Mouse (Mus musculus) embryonic facial prominence, embryonic 12.5 days (tissue): Measurements from ENCODE around the gene Ovgp1. TPM values are rescaled to one million over a fixed set of nuclear protein-coding genes. Genes with fewer than 3 reads are reported as not detected.
A peak's percentile ranks its signal among the peaks of the same experiment; 100 is the strongest.
"Not testable (repeated sequence)": the region's sequence is repeated elsewhere in the genome, so short reads cannot be mapped to it uniquely, and the experiment has no call there.

Source experiments
- ATAC-seq: fragments of 200-750 bp; cut with Nextera tagmentation; 2 replicates; pipeline ENCODE4 v1.8.0; 2017; ENCODE audit not compliant: insufficient number of reproducible peaks, insufficient read depth, low FRiP score, low TSS enrichment
- H3K27ac ChIP-seq: fragments of 300-500 bp; sonication (generic); 2 replicates; pipeline ENCODE4 v1.5.1; 2016; ENCODE audit warnings: mild to moderate bottlenecking
- H3K27me3 ChIP-seq: fragments of 300-500 bp; sonication (generic); 2 replicates; pipeline ENCODE4 v1.6.1; 2016; ENCODE audit warnings: mild to moderate bottlenecking, moderate library complexity
- H3K36me3 ChIP-seq: fragments of 300-500 bp; sonication (generic); 2 replicates; pipeline ENCODE4 v1.6.1; 2016; ENCODE audit warnings: mild to moderate bottlenecking
- H3K4me1 ChIP-seq: fragments of 300-500 bp; sonication (generic); 2 replicates; pipeline ENCODE4 v1.6.1; 2016
- H3K4me2 ChIP-seq: fragments of 300-500 bp; sonication (generic); replicated peaks from 2 replicates; pipeline ENCODE4 v1.6.1; 2016; ENCODE audit warnings: mild to moderate bottlenecking, moderate library complexity
- H3K4me3 ChIP-seq: fragments of 300-500 bp; sonication (generic); 2 replicates; pipeline ENCODE4 v1.5.1; 2016; ENCODE audit warnings: mild to moderate bottlenecking
- H3K9ac ChIP-seq: fragments of 300-500 bp; sonication (generic); 2 replicates; pipeline ENCODE4 v1.6.1; 2016; ENCODE audit warnings: mild to moderate bottlenecking, moderate library complexity
- H3K9me3 ChIP-seq: fragments of 300-500 bp; sonication (generic); 2 replicates; pipeline ENCODE4 v1.6.1; 2016; ENCODE audit warnings: mild to moderate bottlenecking, moderate library complexity
- WGBS: fragments of 180-500 bp; shearing (Covaris S2); methylation state at CpG from one replicate; pipeline ENCODE4 v1.1.7; 2016; 5-methylcytosine and 5-hydroxymethylcytosine counted together
- polyA plus RNA-seq: library from polyadenylated mRNA; unstranded; fragments of >200 nt; fragmentation: Nextera tagmentation; extraction: Ambion mirVana; gene quantifications from 2 replicates; pipeline ENCODE4 v1.2.1, GENCODE M21; 2016

Ovgp1 gene
- polyA plus RNA-seq, 1 experiment from 2014 or later, result 1.6 TPM

- no peaks in the 10 kb centered on the region for H3K27me3 ChIP-seq
- H3K9ac ChIP-seq, result no peak overlapping the region; the same call in 1 of the 2 replicates
- H3K4me3 ChIP-seq, result no peak overlapping the region
- no peak for ATAC-seq
- no peak overlapping the region for H3K27ac ChIP-seq
- H3K4me1 ChIP-seq, result peaks cover 23% of the 10 kb centered on the region
- peaks cover 24% of the 10 kb centered on the region for H3K36me3 ChIP-seq
- H3K9me3 ChIP-seq, result no peaks in the 10 kb centered on the region
- WGBS, result 98% methylated on average over 1 of the region's 1 CpGs
- no peak overlapping the region for H3K4me2 ChIP-seq
Observed at GRCm38 (mm10) chr3:105957235-105957634, 16.3 kb upstream of the Ovgp1 start.

- ATAC-seq, result no peak
- H3K4me1 ChIP-seq, result peaks cover 23% of the 10 kb centered on the region
- H3K27ac ChIP-seq, result no peak overlapping the region
- no peaks in the 10 kb centered on the region for H3K9me3 ChIP-seq
- H3K4me3 ChIP-seq, result peak overlapping the region; percentile 87
- peak overlapping the region; percentile 81 for H3K4me2 ChIP-seq
- H3K36me3 ChIP-seq, result peaks cover 25% of the 10 kb centered on the region
- 47% methylated on average over 5 of the region's 5 CpGs for WGBS
- H3K27me3 ChIP-seq, result no peaks in the 10 kb centered on the region
- H3K9ac ChIP-seq, result peak overlapping the region; percentile 87
Observed at GRCm38 (mm10) chr3:105958204-105958603, 15.3 kb upstream of the Ovgp1 start.

- peak within 1 kb of the TSS; percentile 91 for H3K4me2 ChIP-seq
- peak; percentile 97 for ATAC-seq
- peaks cover 23% of the 10 kb centered on the region for H3K4me1 ChIP-seq
- WGBS, result under 1% methylated on average over 52 of the region's 52 CpGs
- peaks cover 27% of the 10 kb centered on the region for H3K36me3 ChIP-seq
- H3K27me3 ChIP-seq, result no peaks in the 10 kb centered on the region
- peak within 1 kb of the TSS; percentile 74 for H3K27ac ChIP-seq
- peak within 1 kb of the TSS; percentile 87 for H3K9ac ChIP-seq
- peak within 1 kb of the TSS; percentile 87 for H3K4me3 ChIP-seq
- H3K9me3 ChIP-seq, result no peaks in the 10 kb centered on the region
Observed at GRCm38 (mm10) chr3:105958974-105959580, 14.4 kb upstream of the Ovgp1 start, which contains the start of gene Wdr77. Gene Wdr77, plus strand, starts transcription at chr3:105959369.

DNA sequence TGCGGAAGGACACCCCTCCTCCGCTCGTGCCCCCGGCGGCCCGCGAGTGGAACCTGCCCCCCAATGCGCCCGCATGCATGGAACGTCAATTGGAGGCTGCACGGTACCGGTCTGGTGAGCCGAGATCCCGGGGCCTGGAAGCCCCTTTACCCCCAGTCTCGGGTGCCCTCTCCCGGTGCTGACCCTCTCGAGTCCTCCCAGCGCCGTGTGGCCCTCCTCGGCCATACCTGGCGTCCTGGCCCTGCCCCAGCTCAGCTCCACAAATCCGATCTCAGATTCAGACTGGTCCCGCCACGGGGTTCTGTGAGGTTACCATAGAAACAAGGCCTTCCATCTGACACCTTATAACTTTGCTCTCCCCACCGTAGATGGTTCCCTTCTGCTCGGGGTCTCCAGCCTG lies 13.9 kb upstream of the Ovgp1 start:
- H3K4me3 ChIP-seq, result peak overlapping the region; percentile 87
- H3K9me3 ChIP-seq, result no peaks in the 10 kb centered on the region
- H3K36me3 ChIP-seq, result peaks cover 32% of the 10 kb centered on the region
- H3K4me1 ChIP-seq, result peaks cover 23% of the 10 kb centered on the region
- under 1% methylated on average over 26 of the region's 26 CpGs for WGBS
- H3K9ac ChIP-seq, result peak overlapping the region; percentile 87
- peak overlapping the region; percentile 91 for H3K4me2 ChIP-seq
- H3K27ac ChIP-seq, result peak overlapping the region; percentile 61; the same call in 1 of the 2 replicates
- ATAC-seq, result peak; percentile 68
- no peaks in the 10 kb centered on the region for H3K27me3 ChIP-seq

DNA sequence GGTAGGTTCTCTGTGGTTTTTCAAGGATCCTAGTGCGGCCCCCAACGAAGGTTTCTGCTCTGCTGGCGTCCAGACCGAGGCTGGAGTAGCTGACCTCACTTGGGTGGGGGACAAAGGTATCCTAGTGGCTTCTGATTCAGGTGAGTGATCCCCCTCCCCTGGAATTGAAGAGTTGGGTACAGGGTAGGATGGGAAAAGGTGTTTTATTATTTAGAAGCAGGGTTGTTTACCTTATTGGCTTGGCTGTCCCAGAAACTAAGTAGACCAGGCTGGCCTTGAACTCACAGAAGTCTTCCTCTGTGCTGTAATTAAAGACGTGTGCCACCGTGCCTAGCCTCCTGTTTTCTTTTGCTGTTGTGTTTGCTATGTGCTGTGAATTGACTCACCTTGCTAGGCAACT lies 13.5 kb upstream of the Ovgp1 start, which contains the start of gene Atp5f1:
Gene Atp5f1, minus strand, starts transcription at position 101 of the 400 bp plus-strand sequence.
- peak within 1 kb of the TSS; percentile 87 for H3K9ac ChIP-seq
- H3K9me3 ChIP-seq, result no peaks in the 10 kb centered on the region
- ATAC-seq, result no peak
- peak within 1 kb of the TSS; percentile 87 for H3K4me3 ChIP-seq
- H3K36me3 ChIP-seq, result peaks cover 33% of the 10 kb centered on the region
- WGBS, result 5% methylated on average over 6 of the region's 6 CpGs
- H3K27ac ChIP-seq, result peak within 1 kb of the TSS; percentile 74
- no peaks in the 10 kb centered on the region for H3K27me3 ChIP-seq
- peaks cover 23% of the 10 kb centered on the region for H3K4me1 ChIP-seq
- peak within 1 kb of the TSS; percentile 91 for H3K4me2 ChIP-seq

- Histone ChIP-seq H3K9ac (no peak overlapping the region), H3K27me3 (no peaks in the 10 kb centered on the region), H3K36me3 (peaks cover 39% of the 10 kb centered on the region), H3K27ac (no peak overlapping the region), H3K4me3 (peak overlapping the region; percentile 87; the same call in 1 of the 2 replicates), H3K9me3 (no peaks in the 10 kb centered on the region), H3K4me1 (peaks cover 23% of the 10 kb centered on the region), H3K4me2 (peak overlapping the region; percentile 91)
- ATAC-seq, result no peak
- WGBS, result 97% methylated on average over 2 of the region's 2 CpGs
Observed at GRCm38 (mm10) chr3:105960700-105961099, 12.8 kb upstream of the Ovgp1 start.

- 85% methylated on average over 5 of the region's 5 CpGs for WGBS
- H3K27me3 ChIP-seq, result no peaks in the 10 kb centered on the region
- no peak overlapping the region for H3K9ac ChIP-seq
- no peak overlapping the region for H3K27ac ChIP-seq
- ATAC-seq, result no peak
- H3K4me2 ChIP-seq, result no peak overlapping the region
- H3K36me3 ChIP-seq, result peaks cover 20% of the 10 kb centered on the region
- H3K4me1 ChIP-seq, result no peaks in the 10 kb centered on the region
- H3K4me3 ChIP-seq, result no peak overlapping the region
- no peaks in the 10 kb centered on the region for H3K9me3 ChIP-seq
Observed at GRCm38 (mm10) chr3:105971831-105972446, 1.6 kb upstream of the Ovgp1 start.

DNA sequence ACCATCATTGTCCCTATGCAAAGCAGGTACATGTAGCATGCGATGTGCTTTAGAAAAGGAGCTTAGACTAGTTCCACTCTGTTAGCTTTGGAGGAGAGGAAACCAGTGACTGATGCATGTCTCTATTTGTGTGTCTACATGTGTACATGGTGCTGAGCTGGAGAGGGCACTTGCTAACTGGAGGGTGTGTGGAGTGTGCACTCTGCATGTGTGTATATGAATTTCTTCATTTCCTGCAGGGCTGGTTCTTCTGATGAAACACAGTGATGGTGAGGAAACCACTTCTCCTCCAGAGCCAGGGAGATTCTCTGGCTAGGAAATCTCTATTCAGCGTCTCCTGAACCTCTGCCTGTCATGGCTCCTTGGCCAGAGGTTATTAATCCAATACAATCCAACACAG lies 663 bp downstream of the Ovgp1 start:
- no peaks in the 10 kb centered on the region for H3K9me3 ChIP-seq
- no peak overlapping the region for H3K27ac ChIP-seq
- no peaks in the 10 kb centered on the region for H3K4me1 ChIP-seq
- 0 out of 2 replicates have a peak, but pooled peaks cover 1% of the 10 kb centered on the region for H3K36me3 ChIP-seq
- no peak overlapping the region for H3K9ac ChIP-seq
- H3K4me3 ChIP-seq, result no peak overlapping the region
- WGBS, result 89% methylated on average over 2 of the region's 2 CpGs
- no peak for ATAC-seq
- H3K4me2 ChIP-seq, result no peak overlapping the region
- H3K27me3 ChIP-seq, result no peaks in the 10 kb centered on the region

GRCm38 (mm10) chr3:105989611-105990010 lies 16.1 kb downstream of the Ovgp1 start:
- H3K4me3 ChIP-seq, ATAC-seq: not testable (repeated sequence)
- WGBS, result 53% methylated on average over 5 of the region's 5 CpGs

GRCm38 (mm10) chr3:105991653-105992283 lies 18.3 kb downstream of the Ovgp1 start:
- no peak for ATAC-seq
- Histone ChIP-seq H3K9me3 (no peaks in the 10 kb centered on the region), H3K4me2 (no peak overlapping the region), H3K4me3 (no peak overlapping the region), H3K27me3 (no peaks in the 10 kb centered on the region), H3K9ac (no peak overlapping the region), H3K36me3 (no peaks in the 10 kb centered on the region), H3K4me1 (no peaks in the 10 kb centered on the region), H3K27ac (no peak overlapping the region)
- WGBS, result 28% methylated on average over 4 of the region's 4 CpGs

More at GRCm38 (mm10) chr3:105989611-105990010, 16.1 kb downstream of the Ovgp1 start:
- not testable (repeated sequence) for H3K36me3 ChIP-seq, H3K4me2 ChIP-seq, H3K9ac ChIP-seq, H3K27me3 ChIP-seq, H3K27ac ChIP-seq, H3K9me3 ChIP-seq, H3K4me1 ChIP-seq

DNA sequence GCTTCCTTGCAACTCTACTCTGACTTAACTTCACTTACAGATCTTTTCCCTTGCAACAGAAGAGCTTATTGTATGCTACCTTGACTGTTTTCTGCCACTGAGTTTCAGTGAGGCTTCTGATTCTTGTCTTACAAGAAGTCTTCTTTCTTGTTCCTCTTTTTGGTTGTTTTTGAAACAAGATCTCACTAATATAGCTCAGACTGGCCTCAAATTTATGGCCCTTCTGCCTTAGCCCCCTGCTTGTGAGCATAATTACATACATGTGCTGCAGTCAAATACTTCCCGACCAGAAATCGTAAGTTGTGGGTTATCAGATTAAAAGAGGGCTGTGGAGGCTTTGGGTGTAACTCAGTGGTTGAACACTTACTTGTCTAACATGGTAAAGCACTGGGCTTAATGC lies 21.2 kb downstream of the Ovgp1 start:
- Histone ChIP-seq H3K4me3 (no peak overlapping the region), H3K9me3 (no peaks in the 10 kb centered on the region), H3K4me2 (no peak overlapping the region), H3K36me3 (no peaks in the 10 kb centered on the region), H3K4me1 (no peaks in the 10 kb centered on the region), H3K27me3 (no peaks in the 10 kb centered on the region), H3K27ac (no peak overlapping the region), H3K9ac (no peak overlapping the region)
- no peak for ATAC-seq
- 20% methylated on average over 2 of the region's 2 CpGs for whole genome bisulfite sequencing
